Mouse (Mus musculus) adrenal gland, postnatal 14 days (tissue): ENCODE results near the gene Stxbp5l. TPM values are rescaled to one million over a fixed set of nuclear protein-coding genes. Genes with fewer than 3 reads are reported as not detected.
"Not testable (repeated sequence)": the region's sequence is repeated elsewhere in the genome, so short reads cannot be mapped to it uniquely, and the experiment has no call there.

Experiments used
- DNase-seq: peaks from one replicate; pipeline ENCODE4 v3.0.0; 2021; ENCODE audit warnings: mixed read lengths
- total RNA-seq: library from RNA; stranded (reverse); gene quantifications from 2 replicates; pipeline ENCODE4 v1.2.3, GENCODE M21; 2021

Gene Stxbp5l
- total RNA-seq, 1 experiment from 2014 or later: 2.9 TPM

- no peak for DNase-seq
These were observed 111.1 kb downstream of the Stxbp5l start for GRCm38 (mm10) chr16:37273681-37274080.

DNA sequence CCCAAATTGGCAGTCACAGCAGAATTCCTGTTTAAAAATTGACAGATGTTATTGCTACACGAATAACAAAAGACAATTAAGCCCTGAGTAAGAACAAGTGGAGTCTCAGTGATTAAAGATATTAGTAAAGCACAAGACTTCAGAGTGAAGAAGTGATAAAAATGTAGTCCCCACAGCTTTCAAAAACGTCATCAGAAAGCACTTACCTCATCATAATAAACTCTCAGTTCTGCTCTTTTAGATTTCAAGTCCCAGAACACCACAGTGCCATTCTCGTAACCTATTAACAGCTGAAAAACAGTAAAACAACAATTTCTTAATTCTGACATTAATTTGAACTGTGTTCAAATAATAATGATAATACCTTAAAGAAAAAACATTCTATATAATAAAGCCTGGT lies 123.1 kb downstream of the Stxbp5l start:
- DNase-seq: no peak

DNA sequence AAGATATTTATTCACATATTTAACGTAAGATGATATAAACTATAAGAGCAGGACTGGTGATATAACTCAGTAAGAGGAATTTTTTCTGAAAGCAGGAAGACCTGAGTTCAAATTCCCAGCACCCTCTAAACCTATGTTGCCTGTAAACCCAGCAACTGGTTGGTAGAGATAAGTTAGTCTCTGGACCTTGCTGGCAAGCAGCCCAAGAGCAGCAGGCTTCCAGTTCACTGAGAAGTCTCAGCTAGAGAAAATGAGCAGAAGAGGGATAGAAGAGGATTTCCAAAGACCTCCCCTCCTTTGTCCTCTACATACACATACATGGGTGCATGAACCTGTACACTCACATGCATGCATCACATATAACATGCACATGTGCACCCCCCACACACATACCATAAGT lies 165.6 kb downstream of the Stxbp5l start:
- no peak for DNase-seq

DNA sequence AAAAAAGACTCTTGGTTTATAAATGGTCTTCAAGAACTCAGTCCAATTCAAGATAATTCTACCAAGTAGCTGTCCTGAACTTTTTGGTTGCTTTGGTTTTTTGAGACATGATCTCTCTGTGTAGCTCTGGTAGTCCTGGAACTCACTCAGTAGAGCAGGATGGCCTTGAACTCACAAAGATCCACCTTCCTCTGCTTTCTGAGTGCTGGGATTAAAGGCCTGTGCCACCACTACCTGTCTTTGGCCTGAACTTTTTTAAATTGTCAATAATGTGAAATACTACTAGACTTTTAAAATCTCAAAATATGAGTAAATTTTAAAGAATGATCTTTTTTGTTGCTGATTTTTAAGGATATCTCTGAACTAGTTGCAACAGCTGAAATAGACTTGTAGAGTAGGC lies 176.0 kb downstream of the Stxbp5l start:
- no peak for DNase-seq

- no peak for DNase-seq
These were observed 190.6 kb downstream of the Stxbp5l start for GRCm38 (mm10) chr16:37194152-37194551.

DNA sequence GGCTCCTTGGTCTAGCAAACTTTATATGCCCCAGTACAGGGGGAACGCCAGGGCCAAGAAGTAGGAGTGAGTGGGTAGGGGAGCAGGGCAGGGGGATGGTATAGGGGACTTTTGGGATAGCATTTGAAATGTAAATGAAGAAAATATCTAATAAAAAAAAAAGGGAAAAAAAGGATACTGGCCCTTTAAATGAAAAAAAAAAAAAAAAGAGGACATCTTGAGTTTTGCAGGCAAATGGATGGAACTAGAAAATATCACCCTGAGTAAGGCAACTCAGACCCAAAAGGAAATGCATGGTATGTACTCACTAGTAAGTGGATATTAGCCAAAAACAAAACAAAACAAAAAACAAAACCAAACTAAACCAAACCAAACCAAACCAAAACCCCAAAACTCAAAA lies 259.6 kb downstream of the Stxbp5l start:
- not testable (repeated sequence) for DNase-seq

GRCm38 (mm10) chr16:37109285-37109684 lies 275.5 kb downstream of the Stxbp5l start:
- peak; percentile 77 for DNase-seq

DNA sequence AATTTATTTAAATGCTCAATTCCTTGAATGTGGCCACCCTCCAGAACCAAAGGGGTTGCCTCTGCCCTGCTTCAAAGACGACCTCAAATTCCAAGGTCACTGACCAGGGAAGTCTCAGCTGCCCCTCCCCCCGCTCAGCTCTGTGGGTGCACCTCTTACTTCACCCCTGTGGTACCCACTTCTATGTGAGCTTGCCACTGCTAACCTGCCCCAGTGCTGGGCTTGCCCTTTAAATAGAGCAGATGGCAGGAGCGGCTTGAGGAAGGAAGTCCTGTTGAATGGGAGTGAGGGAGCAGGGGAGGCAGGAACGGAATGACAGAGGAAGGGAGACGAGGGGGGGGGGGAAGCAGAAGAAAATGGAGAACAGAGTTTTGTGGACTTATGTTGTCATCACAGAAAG lies 276.0 kb downstream of the Stxbp5l start:
- peak; percentile 14 for DNase-seq

GRCm38 (mm10) chr16:37094169-37094833 lies 290.5 kb downstream of the Stxbp5l start:
- no peak for DNase-seq

DNA sequence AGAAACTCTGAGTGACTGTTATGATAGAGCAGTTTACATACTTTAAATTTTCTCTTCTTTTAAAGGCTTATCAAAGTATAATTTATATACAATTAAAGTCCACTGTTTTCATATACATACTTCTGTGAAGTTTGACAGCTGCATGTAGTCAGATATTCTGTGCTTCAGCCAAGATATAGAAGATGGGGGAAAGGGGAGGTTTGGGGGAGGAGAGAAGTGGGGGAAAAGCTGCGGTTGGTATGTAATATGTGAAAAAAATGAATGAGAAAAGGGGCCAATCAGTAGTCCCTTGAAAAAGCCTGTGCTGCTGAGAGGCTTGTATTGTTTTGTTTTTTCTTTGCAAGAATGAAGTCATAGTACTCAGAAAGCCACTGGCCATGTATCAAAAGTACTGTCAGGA lies 295.1 kb downstream of the Stxbp5l start:
- no peak for DNase-seq

DNA sequence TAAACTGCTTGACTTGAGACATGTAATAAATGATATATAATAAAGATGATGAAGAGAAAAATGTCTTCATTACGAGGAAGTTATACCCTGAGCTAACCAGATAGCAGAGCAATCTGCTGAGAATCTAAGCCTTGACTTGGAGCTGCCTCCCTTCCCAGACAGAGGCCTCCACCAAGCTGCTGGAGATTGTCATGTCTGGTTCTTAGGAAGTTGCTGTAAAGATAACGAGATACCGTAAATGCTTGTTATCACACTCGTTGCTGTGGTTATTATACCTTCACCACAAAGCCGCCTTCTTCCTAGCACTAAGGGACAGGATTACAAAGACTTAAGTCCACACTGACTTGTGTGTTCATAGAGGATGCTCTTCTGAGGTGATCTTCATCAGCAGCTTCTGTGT lies 312.4 kb downstream of the Stxbp5l start:
- no peak for DNase-seq

Other genes with a start within 250 kb of the Stxbp5l start
- gene Gtf2e1, start 154.8 kb upstream of the Stxbp5l start, total RNA-seq: 14.3 and 15.0 TPM in 2 replicates
- gene Rabl3, start 154.9 kb upstream of the Stxbp5l start, total RNA-seq: 10.2 and 10.5 TPM in 2 replicates
- 1.8 and 54.1 TPM in 2 replicates for gene Hgd, start 195.2 kb upstream of the Stxbp5l start, total RNA-seq